Mouse (Mus musculus) right cerebral cortex, adult 2 months (tissue): Measurements from ENCODE around the gene Ttn.

ENCODE experiments used
- DNase-seq, 2 experiments: peaks; one replicate each; pipeline ENCODE4 v3.0.0; 2021 to 2022; ENCODE audit warnings: low spot score in 2 of 2

Gene Ttn

DNA sequence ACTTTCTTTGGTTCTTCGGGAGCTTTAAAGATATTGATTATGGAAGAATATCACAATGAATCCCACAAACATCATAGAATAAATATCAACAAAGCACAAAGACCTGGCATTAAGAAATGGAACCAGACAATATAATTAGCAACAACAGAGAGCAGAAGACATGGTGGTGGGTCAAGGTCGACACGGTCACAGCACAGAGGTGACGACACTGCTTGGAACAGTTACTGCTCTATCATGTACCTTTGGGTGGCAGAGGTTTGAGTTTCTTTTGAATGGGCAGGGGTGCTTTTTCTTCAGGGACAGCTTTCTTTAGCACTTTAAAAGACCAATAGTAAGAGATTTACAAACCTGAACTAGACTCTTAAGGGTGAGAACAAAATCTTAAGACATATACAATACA is 132.3 kb downstream of the Ttn start:
- no peak for DNase-seq

GRCm38 (mm10) chr2:76843162-76843561 is 139.2 kb downstream of the Ttn start:
- DNase-seq: no peak

DNA sequence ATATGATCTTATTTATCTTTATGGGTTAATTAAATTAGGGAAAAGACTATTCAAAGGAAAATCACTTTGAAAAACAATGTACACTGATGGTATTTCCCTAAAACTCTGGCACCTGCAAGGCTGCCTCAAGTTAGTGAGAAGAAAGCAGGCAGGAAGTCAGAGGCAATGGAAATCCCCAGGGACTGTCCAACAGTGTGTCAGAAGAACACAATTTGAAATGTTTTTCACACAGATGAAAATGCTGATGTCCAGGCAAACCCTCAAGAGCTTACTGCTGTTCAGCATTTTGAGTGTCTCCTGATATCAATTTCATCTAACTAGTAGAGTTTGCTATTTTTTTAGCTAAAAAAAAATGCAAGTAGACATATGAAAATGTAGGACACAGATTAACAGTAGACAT is 161.9 kb downstream of the Ttn start:
- DNase-seq: no peak

GRCm38 (mm10) chr2:76817796-76818195 is 164.6 kb downstream of the Ttn start:
- DNase-seq: no peak

DNA sequence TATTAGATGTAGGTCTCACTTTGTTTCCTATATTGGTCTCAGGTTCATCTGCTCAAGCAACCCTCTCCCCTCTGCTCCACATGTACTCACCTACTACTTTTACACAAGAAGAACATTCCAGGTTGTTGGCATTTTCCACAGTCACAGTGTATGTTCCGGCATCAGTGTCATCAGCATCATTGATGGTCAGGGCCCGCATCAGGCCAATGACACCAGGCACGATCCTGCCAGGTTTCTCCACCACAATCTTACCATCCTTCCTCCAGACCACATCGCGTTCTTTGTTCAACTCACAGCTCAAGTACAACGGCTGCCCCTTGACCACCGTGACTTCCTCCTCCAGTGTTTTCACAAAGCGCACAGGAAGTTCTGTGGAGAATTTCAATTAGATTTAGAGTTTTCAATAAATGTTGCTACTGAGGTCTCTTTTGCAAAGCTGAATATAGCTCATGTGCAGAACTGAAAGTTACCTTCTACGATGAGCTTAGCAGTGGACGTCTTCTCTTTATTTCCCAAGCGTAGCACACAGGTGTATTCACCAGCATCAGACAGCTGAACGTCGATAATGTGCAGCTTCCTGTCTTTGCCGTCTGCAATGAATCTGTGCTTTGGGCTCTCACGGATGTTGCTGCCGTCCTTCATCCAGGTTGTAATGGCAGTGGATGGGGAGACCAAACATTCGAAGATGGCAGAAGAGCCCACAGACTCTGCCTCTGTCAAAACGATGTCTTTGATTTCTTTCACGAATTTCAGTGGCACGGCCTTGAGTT is 168.1 kb downstream of the Ttn start:
- DNase-seq: no peak

GRCm38 (mm10) chr2:76811160-76811559 is 171.2 kb downstream of the Ttn start:
- no peak for DNase-seq

GRCm38 (mm10) chr2:76808334-76808733 is 174.0 kb downstream of the Ttn start:
- no peak for DNase-seq

GRCm38 (mm10) chr2:76807284-76807683 is 175.1 kb downstream of the Ttn start:
- no peak for DNase-seq

DNA sequence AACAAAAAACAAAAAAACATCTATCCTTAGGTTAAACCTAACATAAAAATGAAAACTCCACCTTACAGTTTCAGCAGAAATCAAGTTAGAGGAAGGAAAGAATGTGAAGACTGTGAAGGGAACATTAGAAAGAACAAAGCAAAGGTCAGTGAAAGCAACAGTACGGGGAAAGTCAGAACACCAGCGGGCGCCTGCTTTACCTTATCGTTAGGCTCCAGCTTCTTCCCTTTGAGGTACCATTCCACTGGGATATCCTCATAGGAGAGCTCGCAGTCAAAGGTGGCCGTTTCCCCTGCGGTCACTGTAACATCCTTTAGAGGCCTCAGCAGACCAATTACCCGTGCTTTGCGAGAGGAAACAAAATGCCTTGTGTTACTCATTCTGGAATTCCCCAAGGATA is 175.5 kb downstream of the Ttn start:
- DNase-seq: no peak

GRCm38 (mm10) chr2:76806376-76806775 is 176.0 kb downstream of the Ttn start:
- no peak for DNase-seq

GRCm38 (mm10) chr2:76805191-76805892 is 177.0 kb downstream of the Ttn start:
- no peak for DNase-seq

DNA sequence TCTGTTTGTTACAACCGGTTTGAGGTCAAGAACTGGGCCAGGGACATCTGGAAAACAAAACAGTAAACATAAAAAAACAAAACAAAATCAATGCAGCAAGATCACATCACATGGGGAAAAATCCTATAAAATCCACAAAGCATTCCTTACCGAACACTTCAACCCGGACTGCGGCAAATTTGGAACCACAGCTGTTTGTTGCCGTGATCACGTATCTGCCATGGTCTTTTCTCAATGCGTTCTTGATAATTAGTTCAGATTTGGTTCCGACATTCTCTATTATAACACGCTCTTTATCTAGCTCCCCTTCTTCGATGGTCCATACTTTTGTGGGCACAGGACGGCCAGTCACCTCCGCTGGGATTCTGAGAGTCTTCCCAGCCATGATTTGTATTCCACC is 198.2 kb downstream of the Ttn start:
- no peak for DNase-seq

GRCm38 (mm10) chr2:76780792-76781191 is 201.6 kb downstream of the Ttn start:
- no peak for DNase-seq

DNA sequence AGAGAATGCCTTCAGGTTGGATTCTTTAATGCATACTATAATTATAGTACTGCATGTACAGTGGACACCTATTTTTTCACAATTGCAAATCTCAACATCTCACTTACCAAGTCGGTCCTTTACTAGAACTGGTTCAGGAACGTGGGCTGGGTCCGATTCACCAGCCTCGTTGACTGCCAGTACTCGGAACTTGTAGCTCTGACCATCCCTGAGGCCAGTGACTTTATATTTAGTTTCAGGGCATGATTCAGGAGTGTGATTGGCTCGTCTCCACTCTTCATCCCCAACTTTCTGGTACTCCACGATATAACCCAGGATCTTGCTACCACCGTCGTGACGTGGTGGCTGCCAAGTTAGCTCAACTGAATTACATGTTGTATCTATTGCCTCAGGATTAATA is 212.5 kb downstream of the Ttn start:
- no peak for DNase-seq

DNA sequence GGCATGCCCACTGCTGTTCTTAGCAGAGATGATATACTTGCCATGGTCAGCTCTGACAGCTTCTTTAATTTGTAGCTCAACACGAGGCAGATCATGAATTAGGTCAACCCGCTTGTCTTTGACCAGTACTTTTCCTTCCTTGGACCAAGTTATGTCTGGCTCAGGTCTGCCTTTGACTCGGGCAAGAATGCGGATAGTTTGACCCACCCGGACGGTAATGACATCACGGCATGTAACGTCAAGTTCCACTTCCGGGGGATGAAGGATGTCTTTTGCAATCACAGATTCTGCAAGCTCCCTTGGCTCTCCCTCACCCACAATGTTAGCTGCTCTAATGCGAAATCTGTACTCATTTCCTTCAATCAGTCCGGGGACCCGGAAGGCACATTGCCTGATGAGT is 215.1 kb downstream of the Ttn start:
- DNase-seq: no peak

DNA sequence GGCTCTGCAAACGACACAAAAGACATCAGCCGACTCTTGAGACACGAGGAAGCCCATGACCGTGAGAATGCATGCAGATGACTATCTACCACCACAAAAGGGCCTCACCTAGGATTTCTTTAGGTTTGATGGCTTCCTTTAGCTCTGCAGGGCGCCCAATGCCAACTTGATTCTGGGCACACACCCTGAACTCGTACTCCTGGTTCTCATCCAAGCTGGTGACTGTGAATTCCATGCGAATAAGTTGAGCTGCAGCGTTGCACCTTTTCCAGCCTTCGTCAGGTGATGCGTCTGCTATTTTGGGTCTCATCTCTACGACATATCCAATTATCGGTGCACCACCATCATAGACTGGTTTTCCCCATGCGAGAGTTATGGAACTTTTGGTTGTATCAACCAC is 217.8 kb downstream of the Ttn start:
- no peak for DNase-seq

- no peak for DNase-seq
Observed at GRCm38 (mm10) chr2:76762154-76762553, 220.2 kb downstream of the Ttn start.

GRCm38 (mm10) chr2:76756461-76756860 is 225.9 kb downstream of the Ttn start:
- DNase-seq: no peak

DNA sequence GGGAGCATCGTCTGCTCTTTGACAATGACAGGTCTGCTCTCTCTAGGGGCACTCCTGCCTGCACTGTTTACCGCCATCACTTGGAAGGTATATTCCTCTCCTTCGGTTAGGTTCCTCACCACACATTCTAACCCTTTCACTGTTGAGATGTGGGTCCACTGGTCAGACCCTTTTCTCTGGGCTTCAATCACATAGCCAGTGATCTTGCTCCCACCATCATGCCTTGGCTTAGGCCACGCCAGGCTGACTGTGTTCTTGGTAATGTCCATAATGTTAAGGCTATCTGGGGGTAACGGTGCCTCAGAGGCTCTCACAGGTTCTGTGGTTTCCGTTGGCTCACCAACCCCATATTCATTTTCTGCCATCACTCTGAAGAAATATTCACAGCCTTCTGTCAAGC is 230.4 kb downstream of the Ttn start:
- DNase-seq: no peak

GRCm38 (mm10) chr2:76749341-76750110 is 232.8 kb downstream of the Ttn start:
- no peak for DNase-seq

DNA sequence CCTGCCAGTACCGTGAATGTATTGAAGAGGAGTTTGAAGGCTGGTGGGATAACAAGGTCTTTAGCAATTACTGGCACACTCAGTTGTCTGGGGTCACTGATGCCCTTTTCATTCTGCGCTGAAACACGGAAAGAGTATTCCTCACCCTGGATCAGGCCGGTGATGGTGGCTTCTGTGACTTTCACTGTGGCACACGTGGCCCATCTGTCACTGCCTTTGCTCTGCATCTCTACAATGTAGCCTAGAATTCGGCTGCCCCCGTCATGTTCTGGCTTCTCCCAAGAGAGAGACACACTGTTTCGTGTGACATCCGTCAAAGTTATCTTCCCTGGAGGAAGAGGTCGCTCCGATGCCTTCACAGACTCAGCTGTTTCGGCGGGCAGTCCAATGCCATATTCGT is 233.7 kb downstream of the Ttn start:
- no peak for DNase-seq

- DNase-seq: no peak
Observed at GRCm38 (mm10) chr2:76719650-76720049, 262.7 kb downstream of the Ttn start.

GRCm38 (mm10) chr2:76714984-76715383 is 267.4 kb downstream of the Ttn start:
- no peak for DNase-seq
